Mouse (Mus musculus) A20 (cell line): ENCODE data around the gene Rad51b.

Experiments used
- DNase-seq: peaks from one replicate; pipeline ENCODE4 v3.0.0-alpha.2; 2011; ENCODE audit warnings: low read depth, low spot score

Rad51b gene

GRCm38 (mm10) chr12:79613061-79613788, 316.1 kb downstream of the Rad51b start:
- DNase-seq = no peak

DNA sequence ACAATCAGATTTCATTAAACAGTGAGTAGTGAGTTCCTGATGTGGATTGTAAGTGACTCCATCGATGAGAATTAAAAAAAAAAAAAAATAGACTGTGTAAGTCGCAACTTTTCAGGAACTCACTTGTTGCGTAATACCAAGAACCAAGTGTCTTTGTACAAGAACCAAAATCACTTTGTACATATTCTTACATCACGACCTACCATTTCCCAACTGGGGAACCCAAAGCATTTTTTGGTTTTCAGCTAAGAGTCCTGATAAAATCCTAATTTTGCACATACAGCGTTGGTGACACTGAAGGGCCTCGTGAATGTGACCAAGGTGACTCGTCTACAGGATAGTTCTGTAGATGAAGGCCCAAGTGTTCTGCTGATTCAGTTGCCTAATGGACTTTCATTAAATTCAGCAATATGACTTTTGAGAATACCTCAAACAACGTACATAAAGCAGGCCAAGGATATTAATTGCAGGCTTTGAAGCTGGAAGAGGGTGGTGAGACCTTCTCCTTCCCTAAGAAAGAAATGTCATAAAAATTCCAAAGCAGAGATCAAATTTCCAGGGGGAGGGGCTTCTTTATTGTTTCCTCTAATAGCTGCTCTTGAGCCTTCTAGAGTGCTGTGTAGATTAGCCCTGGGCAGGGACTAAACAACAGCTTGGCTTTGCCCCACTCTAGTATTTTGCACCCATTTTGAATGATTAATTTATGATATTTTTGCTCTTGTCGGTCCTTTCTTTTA, 316.9 kb downstream of the Rad51b start:
- no peak for DNase-seq

- no peak for DNase-seq
These were observed 317.5 kb downstream of the Rad51b start for GRCm38 (mm10) chr12:79614583-79614953.

GRCm38 (mm10) chr12:79615717-79616316, 318.7 kb downstream of the Rad51b start:
- DNase-seq = no peak

GRCm38 (mm10) chr12:79619009-79619408, 321.9 kb downstream of the Rad51b start:
- no peak for DNase-seq

DNA sequence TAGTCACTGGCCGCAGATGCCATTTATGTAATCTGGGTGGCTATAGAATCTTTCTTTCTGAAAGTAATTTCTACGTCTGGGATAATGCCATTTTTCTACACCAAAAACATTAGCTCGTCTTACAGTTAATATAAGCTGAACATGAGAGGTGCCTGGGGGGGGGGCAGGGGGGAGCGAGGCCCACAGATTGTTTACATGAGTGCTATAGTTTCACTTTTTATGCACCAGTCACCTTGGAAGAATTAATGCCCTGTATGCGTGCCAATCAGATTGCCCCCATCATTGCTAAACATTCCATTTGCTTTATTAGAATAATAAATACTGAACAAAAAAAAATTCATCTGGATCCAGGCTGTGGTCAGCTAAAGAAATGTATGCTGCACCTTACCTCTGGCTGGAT, 323.6 kb downstream of the Rad51b start:
- no peak for DNase-seq

DNA sequence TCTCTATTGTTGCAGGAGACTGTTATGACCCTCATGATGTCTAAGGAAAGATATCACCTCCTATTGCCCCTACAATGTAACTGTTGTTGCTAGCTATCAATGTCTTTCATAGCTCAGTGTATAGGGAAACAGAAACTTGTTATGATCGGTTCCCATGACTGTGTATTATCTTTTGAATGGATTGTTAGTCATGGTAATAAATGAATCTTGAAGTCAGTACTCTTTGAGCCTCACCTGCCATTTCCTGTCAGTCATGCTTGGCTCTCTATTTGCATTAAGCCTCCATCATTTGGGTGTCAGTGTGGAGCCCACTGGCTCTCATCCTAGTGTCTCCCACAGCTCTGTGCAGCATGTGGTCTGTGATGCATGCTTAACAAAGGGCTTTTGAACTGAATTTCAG, 326.2 kb downstream of the Rad51b start:
- DNase-seq = no peak

GRCm38 (mm10) chr12:79625699-79626554, 328.8 kb downstream of the Rad51b start:
- peak; percentile 65 for DNase-seq

GRCm38 (mm10) chr12:79626555-79627080, 329.5 kb downstream of the Rad51b start:
- peak; percentile 53 for DNase-seq

DNA sequence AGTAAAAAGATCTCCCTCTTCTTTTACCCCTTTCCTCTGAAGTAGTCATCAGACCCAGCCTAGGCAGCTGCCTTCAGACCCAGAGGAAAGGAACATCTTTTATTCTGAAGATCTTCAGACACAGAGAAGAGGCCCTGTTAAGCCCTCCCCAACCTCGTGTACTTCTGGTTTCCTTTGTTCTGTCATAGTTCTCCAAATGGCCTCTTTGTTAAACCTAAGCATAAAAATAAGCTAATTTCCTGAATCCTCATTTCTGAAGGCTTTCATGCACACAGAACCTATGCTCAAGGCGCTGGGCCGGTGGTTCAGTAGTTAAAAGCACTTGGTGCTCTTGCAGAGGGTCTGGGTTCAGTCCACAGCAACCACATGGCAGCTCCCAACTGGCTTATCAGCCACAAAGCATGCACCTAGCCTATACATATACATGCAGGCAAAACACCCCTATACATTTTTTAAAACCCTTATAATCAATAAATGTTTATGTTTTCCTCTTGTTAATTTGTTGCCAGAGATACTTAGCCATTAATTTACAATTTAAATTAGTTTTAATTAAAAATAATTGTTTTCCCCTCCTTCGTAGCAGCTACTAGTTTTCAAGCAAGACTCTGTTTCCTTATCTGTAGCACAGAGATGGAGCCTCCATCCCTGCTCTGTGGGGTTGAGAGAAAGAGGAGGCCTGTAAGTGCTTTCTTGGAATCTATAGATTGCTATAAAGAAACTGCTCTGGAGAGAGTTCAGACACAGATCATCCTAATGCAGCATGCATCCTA, 330.5 kb downstream of the Rad51b start:
- DNase-seq = peak; percentile 66

GRCm38 (mm10) chr12:79628121-79628774, 331.2 kb downstream of the Rad51b start:
- peak; percentile 86 for DNase-seq

DNA sequence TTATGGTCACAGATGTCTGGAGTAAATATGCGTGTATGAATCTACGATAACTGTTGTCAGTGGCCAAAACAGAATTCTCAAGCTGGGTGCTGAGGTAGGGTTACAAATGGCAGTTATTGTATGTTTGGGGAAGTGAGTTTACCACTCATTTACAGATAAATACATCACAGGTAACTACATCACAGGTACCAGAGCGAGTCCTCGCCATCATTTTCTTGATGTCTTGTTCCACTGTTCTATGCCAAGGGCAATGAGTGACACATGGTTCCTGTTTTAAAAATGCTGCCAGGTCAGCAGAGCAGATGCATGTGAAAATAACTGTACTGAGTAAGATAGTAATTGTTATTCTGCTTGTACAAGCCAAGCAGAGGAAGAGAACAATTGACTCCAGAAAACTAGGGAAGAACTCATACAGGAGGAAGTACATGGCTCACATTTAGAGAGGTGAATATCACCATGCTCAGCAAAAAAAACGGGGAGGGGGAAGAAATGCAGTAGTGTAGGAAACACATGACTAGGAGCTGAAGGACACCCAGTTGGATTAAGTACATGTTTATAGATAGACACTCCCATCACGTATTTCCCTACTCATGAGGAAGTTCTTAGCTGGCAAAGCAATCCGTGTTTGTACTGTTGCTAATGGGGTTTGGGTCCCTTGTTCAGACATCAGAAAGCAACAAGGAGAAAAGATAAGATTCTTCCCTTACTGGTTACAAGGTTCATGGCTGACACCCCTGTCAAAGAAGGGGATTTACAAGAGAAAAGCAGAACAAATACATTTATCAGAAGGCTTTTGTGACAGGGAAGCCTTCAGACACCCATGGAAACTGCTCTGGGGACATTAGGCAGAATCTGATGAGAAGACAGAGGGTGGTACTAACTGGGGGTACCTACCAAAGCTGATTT, 333.1 kb downstream of the Rad51b start:
- DNase-seq = peak; percentile 70

GRCm38 (mm10) chr12:79633458-79634106, 336.5 kb downstream of the Rad51b start:
- peak; percentile 92 for DNase-seq

DNA sequence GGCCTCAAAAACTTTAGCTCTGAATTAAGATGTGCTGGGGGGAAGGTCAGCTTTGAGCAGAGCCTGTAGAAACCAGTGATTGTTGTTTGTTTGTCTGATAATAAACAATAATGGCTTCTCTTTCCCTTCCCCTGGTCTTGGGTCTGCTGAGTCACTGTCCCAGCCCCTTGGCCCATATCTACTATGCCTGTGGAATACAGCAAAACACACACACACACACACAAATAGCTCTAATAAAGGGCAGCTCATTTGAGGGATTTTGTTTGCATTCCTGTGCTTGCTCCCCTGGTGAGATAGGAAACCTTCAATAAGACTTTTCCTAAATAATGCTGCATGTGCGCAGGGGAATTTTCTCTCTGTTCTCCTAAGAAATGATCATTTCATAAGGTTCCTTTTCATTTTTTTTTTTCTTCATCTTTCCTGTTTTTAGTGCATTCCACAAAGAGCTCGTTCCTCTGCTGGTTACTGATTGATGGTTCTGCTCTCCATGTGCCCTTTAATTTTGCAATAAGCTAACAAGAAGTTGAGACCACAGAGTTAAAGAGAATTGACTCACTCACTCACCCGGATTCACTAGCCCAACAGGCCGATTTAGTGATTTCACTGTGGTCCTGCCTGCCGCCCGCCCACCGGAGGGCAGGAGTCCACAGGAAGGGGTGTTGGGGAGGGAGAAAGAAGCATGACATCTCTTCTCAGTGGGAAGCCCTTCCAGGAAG, 344.6 kb downstream of the Rad51b start:
- DNase-seq = no peak

- peak; percentile 68 for DNase-seq
These were observed 345.6 kb downstream of the Rad51b start for GRCm38 (mm10) chr12:79642715-79643114.

DNA sequence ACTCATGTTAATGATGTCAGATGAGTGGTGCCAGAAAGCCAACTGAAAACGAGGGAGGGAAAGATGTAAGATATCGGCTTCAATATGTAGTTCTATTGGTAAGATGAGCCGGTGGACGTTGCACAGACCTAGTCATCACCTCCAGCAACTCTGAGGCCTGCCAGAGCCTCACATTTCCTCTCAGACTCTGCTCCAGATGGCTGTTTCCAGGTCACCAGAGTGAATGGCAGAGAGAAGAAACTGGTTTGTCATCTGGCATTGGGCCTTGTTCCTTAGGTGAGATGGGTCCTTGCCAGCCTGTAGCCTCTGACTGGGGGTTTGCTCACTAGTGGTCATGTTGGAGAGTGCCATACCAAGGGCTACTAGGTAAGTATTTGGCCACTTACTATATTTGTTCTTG, 348.6 kb downstream of the Rad51b start:
- DNase-seq = no peak

DNA sequence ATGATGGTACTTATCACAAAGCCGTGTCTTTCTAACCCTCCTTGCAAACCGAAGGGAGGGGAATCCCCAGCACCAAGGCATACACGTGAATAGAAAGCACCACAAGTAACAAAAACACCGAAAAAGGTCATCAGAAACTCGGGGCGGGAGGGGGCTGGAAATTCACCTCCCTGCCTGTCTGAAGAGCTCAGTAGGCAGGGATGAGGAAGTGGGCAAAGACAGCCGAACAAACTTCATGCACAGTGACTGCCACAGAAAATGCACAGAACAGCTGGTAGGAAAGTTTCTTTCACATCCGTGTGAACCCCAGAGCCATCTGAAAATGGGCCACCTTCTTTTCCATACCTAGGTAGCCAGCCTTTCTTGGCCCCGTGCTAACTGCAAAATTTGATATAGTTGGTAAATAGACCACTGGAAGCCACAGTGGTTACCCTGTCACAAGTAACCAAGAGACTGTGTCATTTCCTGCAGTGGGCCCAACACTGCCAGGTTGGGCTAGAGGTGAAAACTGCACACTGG, 349.6 kb downstream of the Rad51b start:
- peak; percentile 92 for DNase-seq

DNA sequence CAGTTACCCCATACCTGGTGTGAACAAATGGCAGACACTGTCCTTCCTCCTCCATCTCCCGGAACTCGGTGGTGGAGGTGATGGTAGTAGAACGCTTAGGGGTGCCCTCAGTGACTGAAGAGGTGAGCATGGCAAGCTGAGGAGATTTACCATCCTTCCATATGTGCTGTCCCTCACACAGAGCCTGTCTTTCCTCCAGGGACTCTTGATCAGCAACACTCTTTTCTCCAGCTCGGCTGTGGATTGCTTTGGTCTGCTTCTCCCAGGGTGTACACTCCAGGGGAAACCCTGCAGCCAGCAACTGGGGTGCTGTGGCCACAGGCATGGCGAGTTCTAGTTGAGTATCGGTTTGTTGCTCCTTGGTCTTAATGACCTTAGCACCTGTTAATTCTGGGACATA, 350.3 kb downstream of the Rad51b start:
- DNase-seq = no peak
